Mouse (Mus musculus): ENCODE results near the gene Cacna1c. TPM values are rescaled to one million over a fixed set of nuclear protein-coding genes. Genes with fewer than 3 reads are reported as not detected.

Gene Cacna1c
- 100 to 1,000 TPM; 201 to 225 TPM for total RNA-seq (2021)
- long read RNA-seq, experiment 1, partial matches to known transcripts: 11 of 28 reads
- long read RNA-seq, experiment 1, other reads (novel, unspliced or antisense): 17 of 28 reads
- long read RNA-seq, experiment 2, partial matches to known transcripts: 9 of 25 reads
- long read RNA-seq, experiment 2, other reads (novel, unspliced or antisense): 16 of 25 reads

GRCm38 (mm10) chr6:119196382-119197305, at the start of gene Cacna1c:
Gene Cacna1c, minus strand, starts transcription at chr6:119196418.
- peak; percentile 78 to 87 for DNase-seq

GRCm38 (mm10) chr6:119240871-119241705, 44.9 kb upstream of the Cacna1c start:
- DNase-seq: no peak

DNA sequence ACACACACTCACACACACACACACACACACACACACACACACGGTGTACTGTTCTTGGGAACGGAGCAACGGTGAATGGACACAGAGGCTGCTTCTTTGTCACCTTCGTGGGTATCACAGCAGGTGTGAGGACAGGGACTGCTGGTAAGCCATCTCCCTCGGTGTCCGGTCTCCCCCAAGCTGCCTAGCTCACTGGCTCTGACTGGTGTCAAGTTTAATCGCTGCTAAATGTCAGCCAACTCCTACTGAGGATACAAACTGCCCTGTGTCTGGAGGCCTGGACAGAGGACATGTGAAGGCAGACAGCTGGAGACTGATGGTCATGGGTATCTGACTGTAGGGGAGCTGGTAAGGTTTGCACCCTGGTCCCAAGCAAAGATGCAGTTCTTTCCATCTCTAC, 44.0 kb upstream of the Cacna1c start:
- no peak for DNase-seq

DNA sequence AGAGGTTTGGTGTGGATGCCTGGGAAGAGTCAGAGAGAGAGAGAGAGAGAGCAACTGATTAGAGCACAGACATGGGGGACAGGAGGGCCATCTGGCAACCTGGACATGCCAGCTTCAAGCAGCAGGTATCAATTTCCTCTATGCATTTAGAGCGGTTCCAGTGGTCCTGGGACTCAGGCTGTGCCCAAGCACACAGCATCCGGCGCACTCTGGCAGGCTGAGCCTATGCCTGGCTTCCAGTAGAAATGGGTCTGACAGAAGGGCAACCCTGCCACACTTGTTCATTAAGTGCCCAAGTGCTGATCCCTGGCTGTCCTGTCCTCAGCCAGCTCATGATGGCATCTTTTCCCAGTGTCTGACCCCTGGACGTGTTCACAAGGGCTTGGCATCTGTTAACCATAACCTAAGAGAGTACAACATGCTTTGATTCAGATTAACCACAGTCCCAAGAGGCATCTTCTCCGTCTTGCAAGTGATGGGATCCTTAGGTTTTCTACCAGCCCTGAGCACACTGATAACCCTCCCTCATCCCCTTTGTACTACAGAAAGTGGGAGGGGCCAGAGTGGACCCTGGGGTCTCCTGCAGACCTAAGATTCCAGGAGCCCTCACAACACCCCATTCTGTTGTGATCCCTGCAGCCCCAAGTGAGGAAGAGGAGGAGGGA, 43.3 kb upstream of the Cacna1c start:
- DNase-seq: no peak

DNA sequence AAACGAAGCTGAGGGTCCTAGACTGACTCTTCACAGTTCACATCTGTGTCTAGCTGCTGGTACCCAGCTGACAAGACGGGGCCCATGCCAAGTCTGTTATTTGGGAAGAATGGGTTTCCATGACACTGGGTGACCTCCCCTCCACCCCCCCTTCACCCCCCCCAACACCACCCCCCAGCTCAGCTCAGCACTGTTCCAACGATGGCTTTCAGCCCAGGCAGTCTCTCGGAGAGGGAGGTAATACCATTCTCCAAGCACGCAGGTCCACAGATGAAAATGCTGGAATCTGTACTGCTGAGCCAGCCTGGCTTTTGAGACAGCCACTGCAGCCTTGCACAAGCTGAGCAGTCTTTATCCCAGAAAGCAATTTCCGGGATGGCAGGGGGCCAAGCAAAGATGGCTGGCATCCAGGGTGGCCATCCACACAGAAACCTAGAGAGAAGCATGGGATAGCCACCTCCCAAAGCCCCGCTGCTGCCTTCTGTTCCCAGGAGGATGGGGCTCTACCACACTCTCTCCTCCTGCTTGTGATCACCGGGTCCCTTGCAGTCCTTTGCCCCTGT, 41.3 kb upstream of the Cacna1c start:
- DNase-seq: peak in 1 of 2 experiments; percentile 25

DNA sequence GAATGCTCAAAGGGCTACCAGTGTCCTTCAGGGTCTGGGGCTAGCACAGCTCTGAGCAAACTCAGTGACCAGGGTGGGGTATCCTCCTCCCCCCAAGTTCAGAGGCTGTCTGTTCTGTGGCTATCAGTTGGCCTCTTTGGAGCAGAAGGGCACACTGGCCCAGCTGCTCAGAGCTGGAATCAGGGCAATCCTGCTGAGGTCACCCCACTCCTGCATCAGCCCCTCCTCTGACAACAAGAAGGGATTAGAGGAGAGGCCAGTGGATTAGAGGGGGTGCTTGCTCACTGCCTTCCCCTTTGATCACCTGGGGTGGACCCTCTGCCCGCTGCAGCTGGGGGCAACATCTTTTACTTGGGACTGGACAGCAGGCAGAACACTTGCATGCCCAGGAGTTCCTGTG, 40.0 kb upstream of the Cacna1c start, which contains the start of gene Cacna2d4:
TSS of gene Cacna2d4 (plus strand) at position 286 of the 400 bp plus-strand sequence.
- no peak for DNase-seq

DNA sequence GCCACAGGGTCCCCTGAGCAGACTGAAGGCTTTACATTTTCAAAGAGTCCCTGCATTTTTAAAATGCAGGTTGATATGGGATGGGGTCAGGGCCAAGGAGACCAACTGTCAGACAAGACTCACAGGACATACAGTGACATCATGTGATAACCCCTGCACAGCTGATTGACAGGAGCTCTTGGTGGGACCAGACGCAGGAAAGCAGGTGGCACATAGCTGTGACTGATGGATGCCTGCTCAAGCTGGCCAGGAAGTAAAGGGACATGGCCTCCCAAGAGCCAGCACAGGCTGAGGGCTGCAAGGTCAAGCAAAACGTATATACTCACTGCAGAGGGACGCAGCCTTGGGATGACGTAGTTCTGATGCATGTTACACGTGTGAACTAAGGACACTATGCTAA, 39.2 kb upstream of the Cacna1c start:
- DNase-seq: no peak

DNA sequence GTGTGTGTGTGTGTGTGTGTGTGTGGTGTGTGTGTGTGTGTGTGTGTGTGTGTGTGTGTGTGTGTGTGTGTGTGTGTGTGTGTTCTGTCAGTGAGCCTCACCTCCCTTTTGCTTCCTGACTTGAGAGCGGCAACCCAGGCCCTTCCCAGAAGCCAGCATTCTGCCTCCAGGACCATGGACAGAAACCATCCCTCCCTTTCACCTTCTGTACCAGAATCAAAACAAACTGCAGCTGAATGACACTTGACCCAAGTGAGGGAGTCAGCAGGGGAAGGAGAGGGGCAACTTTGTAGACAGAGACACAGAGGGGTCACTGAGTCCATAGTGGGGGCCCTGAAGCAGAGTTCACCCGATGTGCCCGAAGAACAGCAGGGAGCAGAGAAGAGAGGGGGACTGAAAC, 36.8 kb upstream of the Cacna1c start:
- DNase-seq: no peak

DNA sequence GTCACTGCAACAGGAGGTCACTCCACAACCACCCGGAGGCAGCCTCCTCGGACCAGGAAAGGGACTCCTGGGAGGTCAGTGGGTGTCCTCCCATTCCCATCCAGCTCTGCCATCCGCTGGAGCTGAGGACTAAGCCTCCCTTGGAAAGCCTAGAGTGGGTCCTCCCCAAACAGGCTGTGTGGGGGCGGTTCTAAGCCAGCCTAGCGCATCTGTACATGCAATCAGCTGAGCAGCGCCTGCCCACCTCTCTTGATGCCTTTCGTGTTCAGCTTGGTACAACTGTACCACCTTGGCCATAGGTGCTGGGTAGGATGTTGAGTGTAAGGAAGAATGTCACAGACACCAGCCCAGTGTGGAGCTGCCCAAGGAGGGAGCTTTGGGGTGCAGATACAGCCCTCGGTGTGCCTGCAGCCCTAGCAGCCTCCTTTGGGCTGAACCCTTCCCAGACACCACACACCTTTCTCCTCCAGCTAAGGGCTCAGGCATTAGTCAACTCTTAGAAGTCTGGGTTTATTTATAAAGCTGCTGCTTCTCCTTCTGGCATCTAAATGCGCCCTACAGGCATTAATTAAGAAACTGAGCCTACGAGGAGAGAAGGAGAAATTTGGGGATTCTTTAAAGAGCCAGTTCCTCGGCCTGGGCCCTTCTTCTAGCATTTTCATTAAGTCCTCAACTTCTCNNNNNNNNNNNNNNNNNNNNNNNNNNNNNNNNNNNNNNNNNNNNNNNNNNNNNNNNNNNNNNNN, 32.8 kb upstream of the Cacna1c start:
- DNase-seq: no peak

GRCm38 (mm10) chr6:119227001-119227400, 30.8 kb upstream of the Cacna1c start:
- DNase-seq: no peak

GRCm38 (mm10) chr6:119225731-119226130, 29.5 kb upstream of the Cacna1c start:
- DNase-seq: no peak

DNA sequence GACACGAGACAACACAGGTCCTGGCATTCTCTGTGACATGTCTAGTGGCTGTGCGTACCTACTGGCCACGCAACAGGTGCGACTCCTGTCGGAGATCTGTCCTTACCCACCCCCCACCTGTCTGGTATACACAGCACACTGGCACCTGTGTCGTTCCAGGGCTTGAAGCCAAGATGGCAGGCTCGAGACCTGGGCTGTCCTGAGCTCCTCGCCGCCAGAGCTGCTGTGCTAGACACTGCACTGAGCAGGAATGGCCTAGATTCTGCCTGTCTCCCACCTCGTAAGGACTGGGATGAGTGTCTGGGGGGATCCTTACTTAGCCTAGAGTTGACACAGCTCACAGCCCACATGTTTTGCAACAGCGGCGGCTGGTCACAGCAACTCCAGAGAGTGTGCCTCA, 29.0 kb upstream of the Cacna1c start:
- DNase-seq: no peak

DNA sequence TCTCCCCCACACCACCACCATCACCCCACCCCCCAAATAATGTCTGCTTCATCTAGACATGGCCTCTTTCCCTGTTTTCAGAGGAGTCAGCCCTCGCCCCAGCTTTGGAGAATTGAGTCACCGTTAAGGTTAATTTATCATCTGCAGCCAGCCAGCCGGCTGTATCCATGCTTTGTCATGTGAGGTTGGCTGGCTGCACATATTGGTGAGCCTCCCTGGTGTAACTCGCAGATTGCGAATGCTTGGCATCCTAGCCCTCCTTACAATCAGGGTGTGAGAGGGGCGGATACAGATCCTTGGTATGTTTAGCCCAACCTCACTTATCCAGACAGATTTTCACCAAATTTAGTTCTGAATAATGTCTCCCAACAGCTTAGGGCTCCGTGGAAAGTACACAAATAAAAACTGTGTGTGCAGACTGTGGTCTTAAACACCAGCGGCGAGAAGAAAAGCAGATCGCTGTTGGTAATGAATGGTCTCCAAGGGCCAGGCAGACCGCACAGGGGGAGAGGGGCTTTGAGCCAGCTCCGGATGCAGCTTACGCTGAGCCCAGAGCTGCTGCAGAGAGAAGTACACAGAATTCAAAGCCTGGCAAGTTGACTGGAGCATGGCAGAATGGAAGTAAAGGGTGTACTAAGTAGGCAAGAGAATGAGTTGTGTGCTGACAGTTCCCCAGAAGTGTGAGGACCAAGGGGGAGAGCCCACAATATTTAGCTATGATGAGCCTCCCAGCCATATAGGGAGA, 28.4 kb upstream of the Cacna1c start:
- DNase-seq: no peak

DNA sequence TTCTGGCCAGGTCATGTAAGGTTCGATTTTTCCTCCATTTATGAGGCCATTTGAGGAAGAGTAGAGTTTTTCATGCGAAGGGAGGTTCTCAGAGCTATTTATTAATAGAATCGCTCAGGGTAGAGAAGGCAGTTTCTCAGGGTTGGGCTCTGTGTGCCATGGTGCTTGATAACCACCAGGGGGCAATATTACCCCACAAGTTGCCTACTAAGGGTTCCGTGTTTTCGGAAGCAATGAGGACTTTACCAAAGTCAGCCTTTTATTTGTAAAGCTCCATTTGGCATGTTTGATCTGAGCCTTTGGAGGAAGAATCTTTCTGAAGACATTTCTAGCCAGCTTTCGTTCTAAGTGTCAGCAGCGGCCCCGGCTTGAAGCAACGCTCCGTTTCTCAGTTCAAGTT, 24.1 kb upstream of the Cacna1c start:
- peak; percentile 38 to 79 for DNase-seq

- DNase-seq: no peak
Observed at GRCm38 (mm10) chr6:119219237-119219870, 23.1 kb upstream of the Cacna1c start.

GRCm38 (mm10) chr6:119218591-119218990, 22.4 kb upstream of the Cacna1c start:
- DNase-seq: no peak

DNA sequence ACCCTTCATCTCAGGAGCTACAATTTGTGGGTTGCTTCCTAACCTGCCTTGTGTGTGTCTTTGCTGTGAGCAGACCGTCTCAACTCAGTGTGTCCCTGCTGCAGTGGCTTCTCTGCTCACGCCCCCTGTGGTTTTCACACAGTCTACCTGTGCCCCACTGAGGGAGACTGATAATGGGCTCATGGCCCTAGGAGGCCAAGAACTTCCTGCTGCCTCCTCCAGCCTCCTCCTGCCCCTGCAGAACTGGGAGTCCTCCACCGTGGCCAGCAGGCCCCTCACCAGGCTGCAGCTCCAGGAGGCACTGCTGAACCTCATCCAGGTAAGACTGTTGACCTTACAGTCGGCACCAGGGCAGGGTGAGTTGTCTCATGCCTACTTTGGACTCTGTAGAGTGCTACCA, 21.4 kb upstream of the Cacna1c start:
- no peak for DNase-seq

DNA sequence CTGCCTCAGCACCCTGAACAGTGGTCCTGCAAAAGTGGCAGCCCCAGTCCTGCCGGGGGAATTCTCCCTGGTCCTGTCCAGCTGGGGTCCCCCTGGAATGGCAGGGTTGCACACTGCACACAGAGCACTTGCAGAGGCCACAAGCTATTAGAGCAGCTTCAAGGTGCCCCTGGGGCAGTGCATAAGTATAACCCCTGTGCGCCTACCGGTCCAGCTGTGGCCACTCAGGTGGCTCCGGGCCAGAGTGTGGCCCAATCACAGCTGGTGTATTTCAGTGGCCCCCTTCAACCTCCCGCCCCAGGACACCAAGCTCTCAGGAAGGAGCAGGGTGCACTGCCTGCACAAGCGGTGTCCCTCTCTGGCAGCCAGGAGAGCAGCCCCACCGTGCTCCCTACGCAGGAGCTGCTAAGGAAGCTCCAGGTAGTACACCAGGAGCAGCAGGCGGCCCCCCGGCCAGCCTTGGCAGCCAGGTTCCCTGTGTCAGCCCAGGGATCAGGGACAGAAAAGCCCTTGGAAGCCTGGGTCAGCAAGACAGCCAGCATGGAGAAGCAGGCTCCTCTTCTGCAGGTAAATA, 18.9 kb upstream of the Cacna1c start:
- no peak for DNase-seq

DNA sequence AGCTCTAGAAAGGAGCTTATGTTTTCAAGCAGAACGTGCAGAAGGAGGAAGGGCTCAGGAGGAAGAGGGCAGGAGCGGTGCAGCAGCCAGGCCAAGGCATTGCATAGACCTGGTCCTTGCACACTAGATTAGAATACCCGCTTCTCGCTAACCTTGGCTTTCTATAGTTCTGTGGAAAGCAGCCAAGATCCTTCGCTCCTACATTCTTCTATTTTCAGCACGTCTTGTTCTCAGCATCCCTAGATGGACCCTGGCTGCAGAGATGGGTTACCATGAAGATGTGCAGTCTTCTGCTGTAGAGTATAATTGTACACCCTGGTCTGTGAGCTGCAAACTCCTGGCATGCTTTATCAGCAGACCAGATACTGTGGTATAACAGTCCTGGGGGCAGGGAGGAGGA, 18.0 kb upstream of the Cacna1c start:
- DNase-seq: no peak
